Mouse (Mus musculus): ENCODE results near the gene Prkch.

GRCm38 (mm10) chr12:73578141-73578540, 6.5 kb upstream of the Prkch start:
- TF ChIP-seq CTCF (IDR thresholded peaks at IDR 0.05; ENCODE audit: control insufficient read depth, insufficient read depth, insufficient replicate concordance, low read depth, low read length), result no peak
- no peak for TF ChIP-seq POLR2A (IDR thresholded peaks at IDR 0.05; ENCODE audit: control insufficient read depth, low read depth, low read length)
